Mouse (Mus musculus) left cerebral cortex, adult 6 months (tissue): Measurements from ENCODE around the gene Tmed5. TPM values are rescaled to one million over a fixed set of nuclear protein-coding genes. Genes with fewer than 3 reads are reported as not detected.

Source experiments
- long read RNA-seq, 2 experiments: library from polyadenylated mRNA; unstranded; transcript quantifications; one replicate each; pipeline ENCODE4 v2.0.0; 2019 to 2020
- polyA plus RNA-seq: library from polyadenylated mRNA; unstranded; fragments of <200 nt; fragmentation: Nextera tagmentation; gene quantifications from 2 replicates; pipeline ENCODE4 v1.2.3, GENCODE M21; 2021

Tmed5 gene
- polyA plus RNA-seq, result 34.2 and 50.6 TPM in 2 replicates
- long read RNA-seq, experiment 1, transcript Tmed5-201 (4 exons, 3,800 nt), result major isoform, 101 of 117 reads
- long read RNA-seq, experiment 1, partial matches to known transcripts, result 2 of 117 reads
- long read RNA-seq, experiment 1, other reads (novel, unspliced or antisense), result 12 of 117 reads
- long read RNA-seq, experiment 2, transcript Tmed5-201 (4 exons, 3,800 nt), result major isoform, 77 of 99 reads
- long read RNA-seq, experiment 2, partial matches to known transcripts, result 0 of 99 reads
- long read RNA-seq, experiment 2, other reads (novel, unspliced or antisense), result 21 of 99 reads

GRCm38 (mm10) chr5:108132441-108133243 lies at the start of gene Tmed5, which contains the start of gene Ccdc18:
Gene Tmed5 (minus strand): TSS chr5:108132620.
Gene Ccdc18 (plus strand): TSS chr5:108132875.

GRCm38 (mm10) chr5:108065465-108066411 lies 66.7 kb downstream of the Tmed5 start, which contains the start of gene Mtf2:
Gene Mtf2 (plus strand): TSS chr5:108065674.

Other genes with a start within 250 kb of the Tmed5 start
- gene Rpl5, start 232.1 kb downstream of the Tmed5 start, polyA plus RNA-seq, result 74.5 and 103 TPM in 2 replicates
- gene Fam69a, start 145.5 kb downstream of the Tmed5 start, polyA plus RNA-seq, result 14.6 and 17.7 TPM in 2 replicates
- gene Mtf2, start 66.9 kb downstream of the Tmed5 start, polyA plus RNA-seq, result 19.7 and 24.5 TPM in 2 replicates
- gene Ccdc18, start 255 bp upstream of the Tmed5 start, polyA plus RNA-seq, result 0.80 and 1.0 TPM in 2 replicates
- 15.8 and 17.7 TPM in 2 replicates for gene Dr1, start 136.3 kb upstream of the Tmed5 start, polyA plus RNA-seq
- gene Pigg, start 180.0 kb upstream of the Tmed5 start, polyA plus RNA-seq, result 4.4 and 5.0 TPM in 2 replicates
- 4.2 and 37.4 TPM in 2 replicates for gene Gm42517, start 235.3 kb upstream of the Tmed5 start, polyA plus RNA-seq